ENCODE assay signal across 9 mouse cellular contexts in the genomic region with DNA sequence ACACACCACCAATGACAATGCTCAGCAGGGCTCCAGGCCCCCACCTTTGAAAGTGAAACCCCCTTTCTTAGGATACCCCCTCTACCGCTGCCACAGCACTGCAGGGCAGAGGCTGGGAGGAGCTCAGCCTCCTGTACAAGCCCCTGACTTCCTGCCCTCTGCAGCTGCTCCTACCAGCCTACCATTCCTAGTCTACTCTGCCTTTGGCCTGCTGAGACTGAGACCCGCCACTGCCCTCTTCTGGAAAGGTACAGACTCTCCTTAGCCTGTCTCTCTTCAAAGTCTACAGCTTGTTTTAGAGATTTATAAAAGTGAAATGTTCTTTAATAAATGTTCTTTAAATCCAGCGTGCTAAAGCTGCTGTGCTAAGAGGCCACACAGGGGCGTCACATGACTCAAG. TPM values are rescaled to one million over a fixed set of nuclear protein-coding genes. Genes with fewer than 3 reads are reported as not detected.
DNase-seq lines count a peak whose midpoint lies in the region; ATAC-seq and TF ChIP-seq lines count a peak whose summit lies in the region.
"Had no signal": no experiment of that assay in that cellular context is flagged by ENCODE, and none has a peak within 500 bp of the region (broad histone marks: within the 10 kb centered on the region; RNA-seq: fewer than 3 reads in every experiment).

No protein-coding gene starts in this region.

- WGBS in heart, adult 2 months: 71% methylated on average over 4 of the region's 4 CpGs
- WGBS in midbrain, embryonic 13.5 days: 62% methylated on average over 4 of the region's 4 CpGs
- 64% methylated on average over 4 of the region's 4 CpGs for WGBS in midbrain, embryonic 15.5 days
- WGBS in limb, embryonic 12.5 days: 40% methylated on average over 4 of the region's 4 CpGs

- TF ChIP-seq POLR2A in heart, adult 2 months (IDR thresholded peaks at IDR 0.05; ENCODE audit: insufficient read depth, low read depth, low read length): no peak

- H3K9ac ChIP-seq in heart, adult 2 months (ENCODE audit: low read depth, low read length): no peak overlapping the region
- H3K9ac ChIP-seq in midbrain, embryonic 13.5 days (replicated peaks): 0 out of 2 replicates have a peak overlapping the region, but pooled peaks have one; percentile 8
- H3K9ac ChIP-seq in midbrain, embryonic 15.5 days: no peak overlapping the region
- H3K9ac ChIP-seq in limb, embryonic 12.5 days (replicated peaks): no peak overlapping the region

- DNase-seq in heart, adult 2 months: no peak
- DNase-seq in heart, postnatal 4 days: no peak
- peak; percentile 86 for DNase-seq in thymus, postnatal 4 days
- no peak for DNase-seq in cerebellum, adult 9-11 months
- DNase-seq in left cerebral cortex, adult 11 months (ENCODE audit: low spot score): no peak
- DNase-seq: lung, postnatal 14 days had no signal

- H3K79me2 ChIP-seq in heart, adult 2 months (replicated peaks; ENCODE audit: control insufficient read depth, insufficient read depth, low read length): no peaks in the 10 kb centered on the region

- peaks cover 13% of the 10 kb centered on the region for H3K4me1 ChIP-seq in heart, adult 2 months (ENCODE audit: control insufficient read depth, insufficient read depth, low read length)
- H3K4me1 ChIP-seq in midbrain, embryonic 13.5 days (replicated peaks): peaks cover 23% of the 10 kb centered on the region
- H3K4me1 ChIP-seq in midbrain, embryonic 15.5 days: no peaks in the 10 kb centered on the region; the same call in 1 of the 2 replicates
- H3K4me1 ChIP-seq in limb, embryonic 12.5 days (replicated peaks): peaks cover 58% of the 10 kb centered on the region

- H3K4me2 ChIP-seq in midbrain, embryonic 13.5 days (replicated peaks): no peak overlapping the region
- no peak overlapping the region for H3K4me2 ChIP-seq in midbrain, embryonic 15.5 days
- no peak overlapping the region for H3K4me2 ChIP-seq in limb, embryonic 12.5 days

- peak; percentile 50 for TF ChIP-seq CTCF in heart, adult 2 months (IDR thresholded peaks at IDR 0.05)

- H3K27ac ChIP-seq in heart, adult 2 months: no peak overlapping the region; the same call in 1 of the 2 replicates
- H3K27ac ChIP-seq in midbrain, embryonic 13.5 days: no peak overlapping the region
- no peak overlapping the region; the same call in 1 of the 2 replicates for H3K27ac ChIP-seq in midbrain, embryonic 15.5 days
- peak overlapping the region; percentile 97 for H3K27ac ChIP-seq in limb, embryonic 12.5 days

- H3K4me3 ChIP-seq in heart, adult 2 months: no peak overlapping the region
- no peak overlapping the region for H3K4me3 ChIP-seq in midbrain, embryonic 13.5 days (replicated peaks)
- H3K4me3 ChIP-seq in midbrain, embryonic 15.5 days: no peak overlapping the region
- H3K4me3 ChIP-seq in limb, embryonic 12.5 days (replicated peaks): no peak overlapping the region

- intact Hi-C loops in heart, adult 2 months (cut with DNase I): no loop called here

- ATAC-seq in midbrain, embryonic 13.5 days: peak; percentile 37; the same call in 1 of the 2 replicates
- no peak for ATAC-seq in midbrain, embryonic 15.5 days (replicated peaks)
- no peak for ATAC-seq in limb, embryonic 12.5 days (ENCODE audit: insufficient number of reproducible peaks, insufficient read depth, low FRiP score, low TSS enrichment, low read depth)

- no peaks in the 10 kb centered on the region for H3K9me3 ChIP-seq in midbrain, embryonic 13.5 days
- H3K9me3 ChIP-seq in midbrain, embryonic 15.5 days: no peaks in the 10 kb centered on the region
- H3K9me3 ChIP-seq in limb, embryonic 12.5 days: no peaks in the 10 kb centered on the region

- TF ChIP-seq EP300 in heart, adult 2 months (IDR thresholded peaks at IDR 0.05; ENCODE audit: insufficient read depth, low read depth, low read length): no peak

- H3K27me3 ChIP-seq in heart, adult 2 months (ENCODE audit: control insufficient read depth, insufficient read depth, low read length): no peaks in the 10 kb centered on the region
- H3K27me3 ChIP-seq in midbrain, embryonic 13.5 days: no peaks in the 10 kb centered on the region
- no peaks in the 10 kb centered on the region for H3K27me3 ChIP-seq in midbrain, embryonic 15.5 days (replicated peaks)
- no peaks in the 10 kb centered on the region for H3K27me3 ChIP-seq in limb, embryonic 12.5 days

- no peaks in the 10 kb centered on the region for H3K36me3 ChIP-seq in heart, adult 2 months (ENCODE audit: control insufficient read depth, insufficient read depth, low read length)
- peaks cover 58% of the 10 kb centered on the region for H3K36me3 ChIP-seq in midbrain, embryonic 13.5 days
- peaks cover 12% of the 10 kb centered on the region; the same call in 1 of the 2 replicates for H3K36me3 ChIP-seq in midbrain, embryonic 15.5 days (replicated peaks)
- peaks cover 40% of the 10 kb centered on the region for H3K36me3 ChIP-seq in limb, embryonic 12.5 days

RNA-seq across cellular contexts. Expression of a gene that starts 22.3 kb away (rescaled TPM):
- total RNA-seq in heart, adult 2 months (2021): 10 to 100 TPM; 35.3 to 40.4 TPM
- polyA plus RNA-seq in heart, adult 2 months (2012; rRNA removed): 10.4 and 21.0 TPM in 2 replicates
- 10 to 100 TPM; 38.9 to 48.2 TPM for total RNA-seq in heart, postnatal 4 days (2021)
- polyA plus RNA-seq in midbrain, embryonic 13.5 days (2015; fragmentation: Nextera tagmentation; extraction: Ambion mirVana): 96.3 and 102 TPM in 2 replicates
- 103 and 109 TPM in 2 replicates for polyA plus RNA-seq in midbrain, embryonic 15.5 days (2015; fragmentation: Nextera tagmentation; extraction: Ambion mirVana)
- polyA plus RNA-seq in limb, embryonic 12.5 days (2016; fragmentation: Nextera tagmentation; extraction: Ambion mirVana): 127 and 149 TPM in 2 replicates

RNA-seq across cellular contexts. Expression of a gene that starts 30.1 kb away (rescaled TPM):
- total RNA-seq in heart, adult 2 months (2021): 10 to 100 TPM; 14.6 to 19.1 TPM
- 10.0 and 14.0 TPM in 2 replicates for polyA plus RNA-seq in heart, adult 2 months (2012; rRNA removed)
- total RNA-seq in heart, postnatal 4 days (2021): 10 to 100 TPM; 17.2 to 20.5 TPM
- 29.0 and 34.3 TPM in 2 replicates for polyA plus RNA-seq in midbrain, embryonic 13.5 days (2015; fragmentation: Nextera tagmentation; extraction: Ambion mirVana)
- polyA plus RNA-seq in midbrain, embryonic 15.5 days (2015; fragmentation: Nextera tagmentation; extraction: Ambion mirVana): 22.3 and 23.1 TPM in 2 replicates
- polyA plus RNA-seq in limb, embryonic 12.5 days (2016; fragmentation: Nextera tagmentation; extraction: Ambion mirVana): 61.2 and 67.7 TPM in 2 replicates
